Mouse (Mus musculus) E14TG2a.4 (cell line): ENCODE measurements around the gene Zfhx2.

ENCODE experiments used
- CTCF ChIP-seq: conservative IDR thresholded peaks from 2 replicates; pipeline ENCODE4 v1.5.1; 2014; ENCODE audit warnings: low read length
- NANOG ChIP-seq: IDR thresholded peaks from 2 replicates; pipeline ENCODE4 v1.6.1; 2014; ENCODE audit warnings: borderline replicate concordance, low read length, mixed read lengths

DNA sequence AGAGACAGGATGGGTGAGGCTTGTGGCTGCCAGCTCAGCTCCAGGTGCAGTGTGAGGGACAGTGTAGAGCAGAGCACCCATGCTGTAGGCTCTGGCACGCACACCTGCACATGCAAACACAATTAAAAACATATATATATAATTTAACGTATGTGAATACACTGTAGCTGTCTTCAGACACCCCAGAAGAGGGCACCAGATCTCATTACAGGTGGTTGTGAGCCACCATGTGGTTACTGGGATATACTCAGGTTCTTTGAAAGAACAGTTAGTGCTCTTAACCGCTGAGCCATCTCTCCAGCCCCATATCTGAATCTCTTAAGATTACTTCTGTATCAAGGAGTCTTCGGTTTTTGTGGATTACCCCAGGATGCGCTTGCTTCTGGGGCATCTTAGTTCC, 66.6 kb downstream of the Zfhx2 start:
- peak; percentile 10; the same call in 1 of the 2 replicates for TF ChIP-seq CTCF
- no peak for TF ChIP-seq NANOG
